Mouse (Mus musculus): ENCODE results near the gene Dhx58.

DNA sequence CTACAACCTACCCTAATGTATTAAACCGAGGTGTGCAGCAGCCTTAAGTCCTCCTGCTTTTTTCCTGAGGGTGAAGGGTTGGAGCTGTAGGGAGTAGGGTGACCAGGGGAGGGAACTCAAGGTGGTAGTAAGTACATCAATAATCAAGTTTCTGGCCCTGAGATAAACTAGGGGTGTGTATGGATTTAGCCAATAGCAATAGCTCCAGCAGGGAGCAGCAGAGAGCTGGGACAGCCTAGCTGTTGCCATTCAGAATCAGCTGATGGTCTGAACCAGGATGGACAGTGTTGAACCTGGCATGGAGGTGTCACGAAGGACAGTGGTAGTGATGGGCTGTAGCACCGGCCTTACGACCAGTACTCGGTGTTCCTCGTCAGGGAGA lies 10.5 kb upstream of the Dhx58 start:
- TF ChIP-seq CTCF (IDR thresholded peaks at IDR 0.05) = peak; percentile 93
- TF ChIP-seq EP300 (IDR thresholded peaks at IDR 0.05) = no peak
